Mouse (Mus musculus): ENCODE data around the gene Rap1gds1.

The Rap1gds1 gene

DNA sequence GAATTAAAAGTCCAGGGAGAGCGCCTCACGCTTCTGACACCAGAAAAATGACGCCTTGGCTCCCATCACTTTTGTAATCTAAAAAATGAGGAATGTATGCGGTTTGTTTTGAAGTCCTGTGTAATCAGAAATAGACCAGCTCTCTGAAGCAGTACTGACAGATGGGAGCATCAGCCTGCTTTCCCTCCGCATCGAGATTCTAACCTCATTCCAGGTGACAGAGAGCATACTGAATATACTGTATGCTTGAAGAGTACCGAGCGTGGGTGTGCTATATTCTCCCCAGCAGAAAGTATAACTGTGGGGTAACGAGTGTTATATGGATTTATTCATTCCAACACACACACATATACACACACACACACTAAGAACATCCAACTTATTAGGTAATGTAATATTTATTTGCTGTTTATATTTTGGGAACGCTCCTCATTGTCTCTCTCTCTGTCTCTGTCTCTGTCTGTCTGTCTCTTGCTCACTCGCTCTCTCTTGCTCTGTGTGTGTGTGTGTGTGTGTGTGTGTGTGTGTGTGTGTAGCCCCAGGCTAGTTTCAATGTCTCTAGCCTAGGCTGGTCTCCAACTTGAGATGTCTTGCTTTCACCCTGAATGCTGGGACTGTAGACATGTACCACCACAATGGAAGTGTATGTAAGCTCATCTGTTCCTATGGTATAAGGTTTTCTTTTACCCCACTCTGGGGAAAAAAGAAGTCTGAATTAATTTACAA is 193.8 kb downstream of the Rap1gds1 start:
- peak in 1 of 2 experiments; percentile 63 for DNase-seq (ENCODE audit: low spot score in 2 of 2)

- DNase-seq (ENCODE audit: low spot score in 2 of 2) = no peak
These were observed 197.3 kb downstream of the Rap1gds1 start for GRCm38 (mm10) chr3:138877741-138878140.

DNA sequence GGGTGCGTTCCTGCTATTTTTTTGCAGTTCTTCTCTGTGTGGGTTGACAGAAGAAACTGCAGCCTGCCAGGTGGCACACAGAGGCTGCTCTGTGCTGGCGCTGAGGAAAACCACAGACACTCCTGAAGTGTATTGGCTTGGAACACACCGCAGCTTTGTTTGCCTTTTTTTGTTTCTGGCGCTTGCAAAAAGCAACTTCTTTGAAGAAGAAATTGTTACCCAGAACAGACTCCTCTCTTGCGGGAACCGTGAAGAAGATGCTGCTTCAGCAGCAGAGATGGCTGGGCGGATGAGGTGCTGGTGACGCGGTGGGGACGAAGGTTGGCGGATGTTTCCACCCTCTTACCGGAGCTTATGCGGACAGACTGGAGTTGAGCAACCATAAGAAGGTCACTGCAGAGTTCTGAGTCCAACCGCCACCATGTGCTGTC is 198.1 kb downstream of the Rap1gds1 start:
- peak; percentile 49 to 56 for DNase-seq (ENCODE audit: low spot score in 2 of 2)

DNA sequence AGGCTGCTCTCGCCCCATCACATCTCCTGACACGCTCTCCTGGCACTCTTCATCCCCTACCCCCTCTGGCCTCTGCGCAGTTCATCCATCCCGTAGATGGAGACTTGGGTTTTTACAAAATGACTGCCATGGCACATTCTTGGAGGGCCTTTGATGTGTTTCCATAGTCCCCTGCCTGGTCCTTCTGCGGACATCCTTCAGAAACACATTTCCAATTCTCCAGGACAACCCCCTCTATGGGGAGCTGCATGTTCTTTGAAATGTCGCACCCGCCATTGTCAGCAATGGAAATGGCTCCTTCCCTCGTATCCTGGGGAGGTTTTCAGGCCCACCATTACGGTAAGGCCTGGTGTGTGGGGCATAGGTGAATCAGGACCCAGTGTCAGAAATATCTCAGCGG is 198.6 kb downstream of the Rap1gds1 start:
- DNase-seq (ENCODE audit: low spot score in 2 of 2) = no peak

DNA sequence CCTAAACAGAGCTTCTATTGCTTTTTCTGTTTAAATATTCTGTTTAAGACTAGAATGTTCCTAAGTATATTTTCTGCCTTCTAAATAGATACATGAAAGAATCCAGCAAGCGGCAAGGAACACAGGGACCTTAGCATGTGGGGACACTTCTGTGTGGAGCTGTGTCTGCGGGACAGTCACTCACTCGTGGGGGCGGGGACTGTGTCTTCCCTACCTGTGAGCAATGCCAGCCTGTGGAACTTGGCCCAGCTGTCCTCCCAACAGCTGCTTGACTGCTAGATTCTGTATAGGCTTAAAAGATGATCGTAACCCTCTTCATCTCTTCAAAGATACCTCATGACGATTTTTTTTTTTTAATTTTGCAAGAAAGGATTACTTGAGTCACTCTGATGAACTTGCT is 199.1 kb downstream of the Rap1gds1 start:
- no peak for DNase-seq (ENCODE audit: low spot score in 2 of 2)
